Mouse (Mus musculus) testis, adult 2 months (tissue): ENCODE data around the gene Aldh1a2.

ENCODE experiments used
- CTCF ChIP-seq: fragments of 200-500 bp; IDR thresholded peaks from 2 replicates; pipeline ENCODE4 v1.5.1; 2012; ENCODE audit warnings: low read depth, mild to moderate bottlenecking, inconsistent platforms, low read length, moderate library complexity; ENCODE audit not compliant: control insufficient read depth, insufficient read depth, insufficient replicate concordance
- POLR2A ChIP-seq: fragments of 200-500 bp; IDR thresholded peaks from 2 replicates; pipeline ENCODE4 v1.6.1; 2012; ENCODE audit warnings: low read depth, mild to moderate bottlenecking, inconsistent platforms, low read length, moderate library complexity; ENCODE audit not compliant: control insufficient read depth

DNA sequence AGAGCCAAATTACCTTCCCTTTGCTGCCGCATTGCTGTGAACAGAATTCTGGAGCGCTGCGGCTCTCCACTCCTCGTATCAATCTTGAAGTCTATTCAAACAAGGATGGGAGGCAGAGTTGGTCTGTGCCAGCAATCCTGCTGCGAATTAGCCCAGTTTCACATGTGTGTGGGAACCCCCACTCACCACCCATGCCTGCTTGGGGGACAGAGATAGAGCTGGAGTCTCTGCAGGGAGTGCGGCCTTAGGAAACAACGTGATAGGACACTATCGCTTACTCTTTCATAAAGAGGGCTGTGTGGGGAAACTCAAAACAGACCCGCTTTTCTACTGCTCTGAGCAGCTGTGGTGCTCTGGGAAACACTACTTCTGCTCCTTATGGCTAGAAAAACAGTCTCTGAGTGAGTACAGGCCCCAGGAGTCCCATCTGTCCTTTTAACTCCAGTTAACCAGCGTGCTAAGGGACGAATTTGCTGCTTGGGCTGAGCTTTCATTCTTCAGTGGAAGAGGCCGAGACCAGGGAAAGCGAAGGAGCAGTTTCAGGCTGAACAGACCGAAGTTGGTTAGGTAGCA, 60.6 kb downstream of the Aldh1a2 start:
- TF ChIP-seq POLR2A: no peak
- no peak for TF ChIP-seq CTCF
